8 mouse cellular contexts compared by ENCODE assay signal in genomic region chr3:52196047-52196935, GRCm38 (mm10).
A peak's percentile ranks its signal among the peaks of the same experiment; 100 is the strongest.
DNase-seq lines count a peak whose midpoint lies in the region; ATAC-seq and TF ChIP-seq lines count a peak whose summit lies in the region.

No protein-coding gene starts in this region.

- H3K27me3 ChIP-seq in embryonic facial prominence, embryonic 14.5 days (replicated peaks; ENCODE audit: control insufficient read depth, insufficient read depth, low read length): no peaks in the 10 kb centered on the region
- H3K27me3 ChIP-seq in heart, embryonic 14.5 days (ENCODE audit: control insufficient read depth, insufficient read depth, low read length): no peaks in the 10 kb centered on the region
- no peaks in the 10 kb centered on the region for H3K27me3 ChIP-seq in kidney, postnatal 0 days (ENCODE audit: insufficient read depth, low read length)
- peaks cover 35% of the 10 kb centered on the region for H3K27me3 ChIP-seq in liver, embryonic 15.5 days
- no peaks in the 10 kb centered on the region for H3K27me3 ChIP-seq in stomach, embryonic 14.5 days (ENCODE audit: control insufficient read depth, insufficient read depth, low read length)

- H3K4me3 ChIP-seq in bone marrow macrophage, adult 2 months (ENCODE audit: insufficient read depth, low read length): peak overlapping the region; percentile 44
- H3K4me3 ChIP-seq in embryonic facial prominence, embryonic 14.5 days (ENCODE audit: low read depth, low read length): peak overlapping the region; percentile 48
- peak overlapping the region; percentile 46 to 52 for H3K4me3 ChIP-seq in heart, embryonic 14.5 days (ENCODE audit: control insufficient read depth in 1 of 2, insufficient read depth in 1 of 2, low read depth in 1 of 2, low read length in 2 of 2)
- H3K4me3 ChIP-seq in kidney, postnatal 0 days (replicated peaks; ENCODE audit: low read depth, low read length): peak overlapping the region; percentile 37
- peak overlapping the region; percentile 45 for H3K4me3 ChIP-seq in liver, embryonic 15.5 days (replicated peaks)
- H3K4me3 ChIP-seq in stomach, embryonic 14.5 days (ENCODE audit: low read depth, low read length): peak overlapping the region; percentile 26

- 4% methylated on average over 23 of the region's 39 CpGs for WGBS in embryonic facial prominence, embryonic 14.5 days
- 6% methylated on average over 28 of the region's 39 CpGs for WGBS in heart, embryonic 14.5 days
- 4% methylated on average over 29 of the region's 39 CpGs for WGBS in kidney, postnatal 0 days
- WGBS in liver, embryonic 15.5 days (ENCODE audit: insufficient replicate concordance): 5% methylated on average over 38 of the region's 39 CpGs
- WGBS in stomach, embryonic 14.5 days: 6% methylated on average over 34 of the region's 39 CpGs

- peak; percentile 82 to 85 for DNase-seq in B cell, adult 2 months
- peak; percentile 83 for DNase-seq in embryonic facial prominence, embryonic 14.5 days (ENCODE audit: low spot score)
- DNase-seq in kidney, postnatal 0 days (ENCODE audit: low spot score): peak; percentile 94
- peak; percentile 92 for DNase-seq in neural tube, embryonic 10.5 days (ENCODE audit: extremely low spot score, low spot score)

- H3K4me1 ChIP-seq in bone marrow macrophage, adult 2 months (ENCODE audit: control insufficient read depth, insufficient read depth, low read length): peaks cover 19% of the 10 kb centered on the region
- H3K4me1 ChIP-seq in embryonic facial prominence, embryonic 14.5 days (ENCODE audit: control insufficient read depth, insufficient read depth, low read length): peaks cover 4% of the 10 kb centered on the region
- H3K4me1 ChIP-seq in heart, embryonic 14.5 days (ENCODE audit: control insufficient read depth in 2 of 2, insufficient read depth in 2 of 2, low read length in 2 of 2): peaks cover 10 to 25% of the 10 kb centered on the region in 2 experiments
- peaks cover 18% of the 10 kb centered on the region for H3K4me1 ChIP-seq in kidney, postnatal 0 days (replicated peaks; ENCODE audit: insufficient read depth, low read length)
- peaks cover 15% of the 10 kb centered on the region for H3K4me1 ChIP-seq in liver, embryonic 15.5 days (replicated peaks)
- peaks cover 14% of the 10 kb centered on the region for H3K4me1 ChIP-seq in stomach, embryonic 14.5 days (ENCODE audit: control insufficient read depth, insufficient read depth, low read length)

- no peak for TF ChIP-seq POLR2A in bone marrow macrophage, adult 2 months (IDR thresholded peaks at IDR 0.05; ENCODE audit: borderline replicate concordance, low read depth, low read length)

- H3K4me2 ChIP-seq in embryonic facial prominence, embryonic 14.5 days (ENCODE audit: low read depth, low read length): peak overlapping the region; percentile 90
- H3K4me2 ChIP-seq in heart, embryonic 14.5 days (ENCODE audit: low read length): peak overlapping the region; percentile 90
- H3K4me2 ChIP-seq in kidney, postnatal 0 days (ENCODE audit: low read length): peak overlapping the region; percentile 70
- peak overlapping the region; percentile 69 for H3K4me2 ChIP-seq in liver, embryonic 15.5 days
- peak overlapping the region; percentile 65 for H3K4me2 ChIP-seq in stomach, embryonic 14.5 days (replicated peaks; ENCODE audit: low read depth, low read length)

- peak; percentile 54; the same call in 1 of the 2 replicates for TF ChIP-seq CTCF in bone marrow macrophage, adult 2 months (IDR thresholded peaks at IDR 0.05; ENCODE audit: low read depth, low read length)
- TF ChIP-seq CTCF in kidney, postnatal 0 days (IDR thresholded peaks at IDR 0.05; ENCODE audit: low read depth): peak; percentile 82

- H3K27ac ChIP-seq in bone marrow macrophage, adult 2 months (ENCODE audit: insufficient read depth, low read depth, low read length): no peak overlapping the region
- peak overlapping the region; percentile 61 for H3K27ac ChIP-seq in embryonic facial prominence, embryonic 14.5 days (replicated peaks; ENCODE audit: low read depth, low read length)
- H3K27ac ChIP-seq in heart, embryonic 14.5 days (replicated peaks in 1 of 2; ENCODE audit: control insufficient read depth in 1 of 2, insufficient read depth in 1 of 2, low read depth in 2 of 2, low read length in 2 of 2): peak overlapping the region in 1 of 2 experiments; percentile 58; a peak in 2 of 4 replicates
- peak overlapping the region; percentile 48; the same call in 1 of the 2 replicates for H3K27ac ChIP-seq in kidney, postnatal 0 days
- H3K27ac ChIP-seq in liver, embryonic 15.5 days (replicated peaks): no peak overlapping the region
- no peak overlapping the region for H3K27ac ChIP-seq in stomach, embryonic 14.5 days (ENCODE audit: low read length)

- no peaks in the 10 kb centered on the region for H3K9me3 ChIP-seq in embryonic facial prominence, embryonic 14.5 days (ENCODE audit: control insufficient read depth, low read length)
- no peaks in the 10 kb centered on the region for H3K9me3 ChIP-seq in heart, embryonic 14.5 days (ENCODE audit: control insufficient read depth, low read length)
- no peaks in the 10 kb centered on the region for H3K9me3 ChIP-seq in kidney, postnatal 0 days (replicated peaks; ENCODE audit: low read length)
- no peaks in the 10 kb centered on the region for H3K9me3 ChIP-seq in liver, embryonic 15.5 days (replicated peaks)
- H3K9me3 ChIP-seq in stomach, embryonic 14.5 days (ENCODE audit: control insufficient read depth, low read depth, low read length): no peaks in the 10 kb centered on the region

- H3K9ac ChIP-seq in embryonic facial prominence, embryonic 14.5 days (ENCODE audit: low read depth, low read length): peak overlapping the region; percentile 75
- H3K9ac ChIP-seq in heart, embryonic 14.5 days (ENCODE audit: low read length): peak overlapping the region; percentile 84
- peak overlapping the region; percentile 52 for H3K9ac ChIP-seq in kidney, postnatal 0 days (ENCODE audit: low read depth, low read length)
- H3K9ac ChIP-seq in liver, embryonic 15.5 days: peak overlapping the region; percentile 32; the same call in 1 of the 2 replicates
- peak overlapping the region; percentile 28; the same call in 1 of the 2 replicates for H3K9ac ChIP-seq in stomach, embryonic 14.5 days (replicated peaks; ENCODE audit: low read depth, low read length)

- ATAC-seq in embryonic facial prominence, embryonic 14.5 days (ENCODE audit: low read depth): peak; percentile 85
- ATAC-seq in heart, embryonic 14.5 days (ENCODE audit: insufficient number of reproducible peaks, insufficient read depth, low FRiP score, low read depth): peak; percentile 51
- ATAC-seq in kidney, postnatal 0 days (replicated peaks; ENCODE audit: low FRiP score, low read depth): peak; percentile 81
- ATAC-seq in liver, embryonic 15.5 days (ENCODE audit: insufficient read depth): peak; percentile 44; the same call in 1 of the 2 replicates
- peak; percentile 59; the same call in 1 of the 2 replicates for ATAC-seq in stomach, embryonic 14.5 days (ENCODE audit: insufficient number of reproducible peaks, insufficient read depth, low FRiP score, low read depth)

- H3K36me3 ChIP-seq in embryonic facial prominence, embryonic 14.5 days (ENCODE audit: control insufficient read depth, insufficient read depth, low read length): no peaks in the 10 kb centered on the region
- no peaks in the 10 kb centered on the region for H3K36me3 ChIP-seq in heart, embryonic 14.5 days (ENCODE audit: control insufficient read depth, insufficient read depth, low read length)
- H3K36me3 ChIP-seq in kidney, postnatal 0 days (ENCODE audit: insufficient read depth, low read length): no peaks in the 10 kb centered on the region
- no peaks in the 10 kb centered on the region for H3K36me3 ChIP-seq in liver, embryonic 15.5 days (replicated peaks)
- H3K36me3 ChIP-seq in stomach, embryonic 14.5 days (ENCODE audit: control insufficient read depth, insufficient read depth, low read length): no peaks in the 10 kb centered on the region

Comparison
In these comparisons a context has a peak if more than half of its experiments do, and no peak if none do; other contexts are left out.
1. H3K27ac ChIP-seq: peak in embryonic facial prominence, embryonic 14.5 days (single experiment) and kidney, postnatal 0 days (single experiment); none in bone marrow macrophage, adult 2 months (single experiment), liver, embryonic 15.5 days (single experiment) and stomach, embryonic 14.5 days (single experiment).
2. H3K9ac ChIP-seq: peak in every context shown above with its lines; median percentile 84 in heart, embryonic 14.5 days; 75 in embryonic facial prominence, embryonic 14.5 days; 52 in kidney, postnatal 0 days; 32 in liver, embryonic 15.5 days; 28 in stomach, embryonic 14.5 days.
3. Peak in every context shown above with its lines, with median percentiles within 50 percentile points of each other: DNase-seq, H3K4me3 ChIP-seq, ATAC-seq and H3K4me2 ChIP-seq.